Mouse (Mus musculus) stomach, postnatal 0 days (tissue): ENCODE measurements around the gene Cdh12.

Source experiments
- CTCF ChIP-seq: IDR thresholded peaks from 2 replicates; pipeline ENCODE4 v1.5.1; 2016; ENCODE audit warnings: antibody characterized with exemption, low read depth, mild to moderate bottlenecking, moderate library complexity
- EP300 ChIP-seq: optimal IDR thresholded peaks from 2 replicates; pipeline ENCODE3; 2016; ENCODE audit warnings: antibody characterized with exemption

- TF ChIP-seq CTCF (no peak), EP300 (no peak)
These were observed 386.8 kb downstream of the Cdh12 start for GRCm38 (mm10) chr15:20835887-20836286.
